ENCODE assay signal across 24 mouse cellular contexts in genomic region chr1:136440741-136441140, GRCm38 (mm10). TPM values are rescaled to one million over a fixed set of nuclear protein-coding genes. Genes with fewer than 3 reads are reported as not detected.
DNase-seq lines count a peak whose midpoint lies in the region; ATAC-seq and TF ChIP-seq lines count a peak whose summit lies in the region.
"Had no signal": no experiment of that assay in that cellular context is flagged by ENCODE, and none has a peak within 500 bp of the region (broad histone marks: within the 10 kb centered on the region; RNA-seq: fewer than 3 reads in every experiment).

No protein-coding gene starts in this region.

- no peaks in the 10 kb centered on the region for H3K79me2 ChIP-seq in liver, adult 2 months (ENCODE audit: control insufficient read depth, insufficient read depth, low read length)

- H3K4me3 ChIP-seq in heart, embryonic 11.5 days (ENCODE audit: low read depth, low read length): no peak overlapping the region
- H3K4me3 ChIP-seq in liver, adult 2 months (ENCODE audit: insufficient read depth, low read depth, low read length): no peak overlapping the region
- H3K4me3 ChIP-seq in liver, postnatal 0 days (ENCODE audit: low read depth, low read length): no peak overlapping the region
- H3K4me3 ChIP-seq in liver, embryonic 15.5 days (replicated peaks): no peak overlapping the region
- H3K4me3 ChIP-seq: embryonic facial prominence, embryonic 10.5 days; embryonic facial prominence, embryonic 12.5 days; forebrain, embryonic 13.5 days; forebrain, embryonic 15.5 days had no signal

- no peak overlapping the region for H3K9ac ChIP-seq in heart, embryonic 11.5 days (ENCODE audit: low read depth, low read length)
- no peak overlapping the region for H3K9ac ChIP-seq in liver, adult 2 months (ENCODE audit: low read depth, low read length)
- no peak overlapping the region for H3K9ac ChIP-seq in liver, postnatal 0 days (replicated peaks)
- H3K9ac ChIP-seq in liver, embryonic 15.5 days: no peak overlapping the region
- H3K9ac ChIP-seq: embryonic facial prominence, embryonic 12.5 days; forebrain, embryonic 13.5 days; forebrain, embryonic 15.5 days had no signal

- TF ChIP-seq EP300 in liver, postnatal 0 days (IDR thresholded peaks at IDR 0.05; ENCODE audit: low read depth): no peak

- no peak overlapping the region for H3K27ac ChIP-seq in heart, embryonic 11.5 days (ENCODE audit: low read depth, low read length)
- H3K27ac ChIP-seq in liver, adult 2 months (replicated peaks; ENCODE audit: insufficient read depth, low read depth, low read length): peak overlapping the region; percentile 58
- no peak overlapping the region for H3K27ac ChIP-seq in liver, postnatal 0 days (ENCODE audit: low read depth)
- peak overlapping the region; percentile 30; the same call in 1 of the 2 replicates for H3K27ac ChIP-seq in liver, embryonic 15.5 days (replicated peaks)
- H3K27ac ChIP-seq: embryonic facial prominence, embryonic 10.5 days; embryonic facial prominence, embryonic 12.5 days; forebrain, embryonic 13.5 days; forebrain, embryonic 15.5 days had no signal

- peak; percentile 27 for DNase-seq in heart, adult 11 months
- peak; percentile 93 for DNase-seq in liver, adult 2 months (ENCODE audit: extremely low read depth, low read depth, low spot score)
- no peak for DNase-seq in liver, postnatal 0 days
- DNase-seq in liver: no peak
- DNase-seq: adrenal gland, adult 8-10 months; adrenal gland, postnatal 14 days; adrenal gland, postnatal 36 days; B cell, adult 2 months; cerebellum, adult 11-12 months; cerebellum, adult 2 months; cerebellum, adult 9-10 months; cerebellum, postnatal 10 days; cerebellum, postnatal 25 days had no signal

- no peaks in the 10 kb centered on the region for H3K27me3 ChIP-seq in heart, embryonic 11.5 days (ENCODE audit: control insufficient read depth, insufficient read depth, low read length)
- no peaks in the 10 kb centered on the region for H3K27me3 ChIP-seq in liver, adult 2 months (ENCODE audit: control insufficient read depth, insufficient read depth, low read length)
- H3K27me3 ChIP-seq in liver, postnatal 0 days (ENCODE audit: insufficient read depth, low read length): no peaks in the 10 kb centered on the region
- no peaks in the 10 kb centered on the region for H3K27me3 ChIP-seq in liver, embryonic 15.5 days
- H3K27me3 ChIP-seq: CH12.LX; embryonic facial prominence, embryonic 12.5 days; forebrain, embryonic 13.5 days; forebrain, embryonic 15.5 days; Patski had no signal

- H3K4me2 ChIP-seq in heart, embryonic 11.5 days: no peak overlapping the region
- no peak overlapping the region for H3K4me2 ChIP-seq in liver, postnatal 0 days (ENCODE audit: low read depth, low read length)
- no peak overlapping the region for H3K4me2 ChIP-seq in liver, embryonic 15.5 days
- H3K4me2 ChIP-seq: embryonic facial prominence, embryonic 12.5 days; forebrain, embryonic 13.5 days; forebrain, embryonic 15.5 days had no signal

- H3K4me1 ChIP-seq in heart, embryonic 11.5 days (ENCODE audit: control insufficient read depth, insufficient read depth, low read length): no peaks in the 10 kb centered on the region
- peaks cover 14% of the 10 kb centered on the region for H3K4me1 ChIP-seq in liver, adult 2 months (ENCODE audit: control insufficient read depth, insufficient read depth, low read length)
- peaks cover 25% of the 10 kb centered on the region for H3K4me1 ChIP-seq in liver, postnatal 0 days (ENCODE audit: insufficient read depth)
- peaks cover 38% of the 10 kb centered on the region for H3K4me1 ChIP-seq in liver, embryonic 15.5 days (replicated peaks)
- H3K4me1 ChIP-seq: embryonic facial prominence, embryonic 12.5 days; forebrain, embryonic 13.5 days; forebrain, embryonic 15.5 days had no signal

- no peak for TF ChIP-seq POLR2A in liver, adult 2 months (IDR thresholded peaks at IDR 0.05; ENCODE audit: extremely low read depth, insufficient read depth, low read length)

- H3K36me3 ChIP-seq in heart, embryonic 11.5 days (ENCODE audit: control insufficient read depth, insufficient read depth, low read length): no peaks in the 10 kb centered on the region
- H3K36me3 ChIP-seq in liver, adult 2 months (ENCODE audit: control insufficient read depth, insufficient read depth, low read length): no peaks in the 10 kb centered on the region
- H3K36me3 ChIP-seq in liver, postnatal 0 days (replicated peaks; ENCODE audit: insufficient read depth, low read length): peaks cover under 1% of the 10 kb centered on the region; the same call in 1 of the 2 replicates
- H3K36me3 ChIP-seq in liver, embryonic 15.5 days (replicated peaks): 0 out of 2 replicates have a peak, but pooled peaks cover 3% of the 10 kb centered on the region

- ATAC-seq in heart, embryonic 11.5 days (replicated peaks; ENCODE audit: insufficient number of reproducible peaks, low FRiP score, low TSS enrichment): no peak
- no peak for ATAC-seq in liver, postnatal 0 days
- ATAC-seq in liver, embryonic 15.5 days (ENCODE audit: insufficient read depth): no peak
- ATAC-seq: activated CD4-positive, CD25-positive, alpha-beta regulatory T cell, adult 4 months; CD4-positive, CD25-positive, alpha-beta regulatory T cell, adult 4 months; forebrain, embryonic 13.5 days; forebrain, embryonic 15.5 days; Patski had no signal

- H3K9me3 ChIP-seq in heart, embryonic 11.5 days (replicated peaks; ENCODE audit: control insufficient read depth, low read length): no peaks in the 10 kb centered on the region
- no peaks in the 10 kb centered on the region for H3K9me3 ChIP-seq in liver, postnatal 0 days (ENCODE audit: low read length)
- H3K9me3 ChIP-seq in liver, embryonic 15.5 days (replicated peaks): no peaks in the 10 kb centered on the region
- H3K9me3 ChIP-seq: embryonic facial prominence, embryonic 10.5 days; embryonic facial prominence, embryonic 12.5 days; forebrain, embryonic 13.5 days; forebrain, embryonic 15.5 days; G1E had no signal

- WGBS in heart, embryonic 11.5 days (ENCODE audit: insufficient replicate concordance): 81% methylated on average over 7 of the region's 7 CpGs
- 19% methylated on average over 7 of the region's 7 CpGs for WGBS in liver, adult 2 months
- 75% methylated on average over 7 of the region's 7 CpGs for WGBS in liver, postnatal 0 days (ENCODE audit: insufficient replicate concordance)
- WGBS in liver, embryonic 15.5 days (ENCODE audit: insufficient replicate concordance): 78% methylated on average over 7 of the region's 7 CpGs

- no peak for TF ChIP-seq CTCF in liver, adult 2 months (IDR thresholded peaks at IDR 0.05; ENCODE audit: low read depth, low read length)
- TF ChIP-seq CTCF in liver, postnatal 0 days (IDR thresholded peaks at IDR 0.05; ENCODE audit: low read depth): no peak

RNA-seq across cellular contexts. Expression of gene Kif14, which starts 25.4 kb away (rescaled TPM):
- 5.1 and 6.9 TPM in 2 replicates for polyA plus RNA-seq in heart, embryonic 11.5 days (2014; fragmentation: Nextera tagmentation; extraction: Ambion mirVana)
- total RNA-seq in liver, adult 2 months (2014; rRNA removed): 0.07 and 0.09 TPM in 2 replicates
- 0.02 TPM in 1 of 2 replicates, not detected in the other for polyA plus RNA-seq in liver, adult 2 months (2012; rRNA removed)
- 1.9 and 2.3 TPM in 2 replicates for polyA plus RNA-seq in liver, postnatal 0 days (2015; fragmentation: Nextera tagmentation; extraction: Ambion mirVana)
- 6.0 and 6.4 TPM in 2 replicates for polyA plus RNA-seq in liver, embryonic 15.5 days (2015; fragmentation: Nextera tagmentation; extraction: Ambion mirVana)

RNA-seq across cellular contexts. Expression of gene Ddx59, which starts 25.7 kb away (rescaled TPM):
- polyA plus RNA-seq in heart, embryonic 11.5 days (2014; fragmentation: Nextera tagmentation; extraction: Ambion mirVana): 12.6 and 14.0 TPM in 2 replicates
- 4.2 and 6.0 TPM in 2 replicates for total RNA-seq in liver, adult 2 months (2014; rRNA removed)
- 1.7 and 2.2 TPM in 2 replicates for polyA plus RNA-seq in liver, adult 2 months (2012; rRNA removed)
- 4.5 and 4.7 TPM in 2 replicates for polyA plus RNA-seq in liver, postnatal 0 days (2015; fragmentation: Nextera tagmentation; extraction: Ambion mirVana)
- 4.9 and 5.5 TPM in 2 replicates for polyA plus RNA-seq in liver, embryonic 15.5 days (2015; fragmentation: Nextera tagmentation; extraction: Ambion mirVana)

Comparison
In these comparisons a context has a peak if more than half of its experiments do, and no peak if none do; other contexts are left out.
1. DNase-seq: peak in heart, adult 11 months (single experiment) and liver, adult 2 months (single experiment); none in liver, postnatal 0 days (single experiment) and liver (single experiment).
2. H3K27ac ChIP-seq: peak in liver, adult 2 months (single experiment) and liver, embryonic 15.5 days (single experiment); none in heart, embryonic 11.5 days (single experiment) and liver, postnatal 0 days (single experiment).